Mouse (Mus musculus) limb, embryonic 14.5 days (tissue): ENCODE data around the gene Chpf. TPM values are rescaled to one million over a fixed set of nuclear protein-coding genes. Genes with fewer than 3 reads are reported as not detected.

Experiments used
- ATAC-seq: fragments of 200-750 bp; cut with Nextera tagmentation; 2 replicates; pipeline ENCODE4 v1.8.0; 2017; ENCODE audit warnings: low read depth, moderate number of reproducible peaks, moderate TSS enrichment; ENCODE audit not compliant: low FRiP score
- DNase-seq: peaks from one replicate; pipeline ENCODE4 v3.0.0-alpha.2; 2015; ENCODE audit warnings: low spot score
- H3K27ac ChIP-seq: fragments of 300-500 bp; sonication (generic); replicated peaks from 2 replicates; pipeline ENCODE4 v1.5.1; 2014; ENCODE audit warnings: low read depth, mild to moderate bottlenecking, low read length, moderate library complexity, mixed read lengths
- H3K27me3 ChIP-seq: fragments of 300-500 bp; sonication (generic); 2 replicates; pipeline ENCODE4 v1.6.1; 2014; ENCODE audit warnings: low read length, mixed read lengths; ENCODE audit not compliant: control insufficient read depth, insufficient read depth
- H3K36me3 ChIP-seq: fragments of 300-500 bp; sonication (generic); 2 replicates; pipeline ENCODE4 v1.6.1; 2014; ENCODE audit warnings: mild to moderate bottlenecking, low read length, moderate library complexity, mixed read lengths; ENCODE audit not compliant: control insufficient read depth, insufficient read depth
- H3K4me1 ChIP-seq: fragments of 300-500 bp; sonication (generic); 2 replicates; pipeline ENCODE4 v1.6.1; 2014; ENCODE audit warnings: antibody characterized with exemption, low read length, mixed read lengths; ENCODE audit not compliant: control insufficient read depth, insufficient read depth
- H3K4me2 ChIP-seq: fragments of 300-500 bp; sonication (generic); replicated peaks from 2 replicates; pipeline ENCODE4 v1.6.1; 2014; ENCODE audit warnings: low read depth, mild to moderate bottlenecking, low read length, moderate library complexity; ENCODE audit not compliant: severe bottlenecking
- H3K4me3 ChIP-seq: fragments of 300-500 bp; sonication (generic); replicated peaks from 2 replicates; pipeline ENCODE4 v1.5.1; 2014; ENCODE audit warnings: low read length
- H3K9ac ChIP-seq: fragments of 300-500 bp; sonication (generic); 2 replicates; pipeline ENCODE4 v1.6.1; 2014; ENCODE audit warnings: mild to moderate bottlenecking, low read depth, low read length, moderate library complexity; ENCODE audit not compliant: severe bottlenecking
- H3K9me3 ChIP-seq: fragments of 300-500 bp; sonication (generic); 2 replicates; pipeline ENCODE4 v1.6.1; 2016; ENCODE audit warnings: low read length; ENCODE audit not compliant: control insufficient read depth
- POLR2A ChIP-seq: fragments of 200-500 bp; IDR thresholded peaks from 2 replicates; pipeline ENCODE4 v1.8.0; 2012; ENCODE audit warnings: inconsistent platforms, mild to moderate bottlenecking, moderate library complexity, borderline replicate concordance; ENCODE audit not compliant: insufficient read depth, insufficient read length; ENCODE audit errors: extremely low read depth
- WGBS: fragments of 180-500 bp; shearing (Covaris S2); extraction: QIAGEN DNeasy Blood & Tissue Kit; methylation state at CpG from one replicate; pipeline ENCODE4 v1.1.7; 2014; 5-methylcytosine and 5-hydroxymethylcytosine counted together
- polyA plus RNA-seq, 2 experiments: library from polyadenylated mRNA; depleted of rRNA in 1 of 2; stranded (reverse) in 1 of 2; unstranded in 1 of 2; fragments of >200 nt; fragmentation: Nextera tagmentation in 1 of 2; extraction: Ambion mirVana in 1 of 2; gene quantifications; 2 replicates each; pipeline versions ENCODE4 v1.2.1 to v1.2.3; 2012 to 2014

Gene Chpf
- polyA plus RNA-seq, 2 experiments = 65.0 to 104 TPM

- TF ChIP-seq POLR2A = no peak
- WGBS = 12% methylated on average over 16 of the region's 20 CpGs
- H3K9me3 ChIP-seq = no peaks in the 10 kb centered on the region
- H3K4me2 ChIP-seq = no peak overlapping the region
- peaks cover 69% of the 10 kb centered on the region for H3K27me3 ChIP-seq
- peaks cover 13% of the 10 kb centered on the region for H3K36me3 ChIP-seq
- H3K4me1 ChIP-seq = peaks cover 48% of the 10 kb centered on the region
- no peak overlapping the region for H3K4me3 ChIP-seq
- no peak overlapping the region for H3K9ac ChIP-seq
- H3K27ac ChIP-seq = no peak overlapping the region
- DNase-seq = no peak
- no peak for ATAC-seq
Observed at GRCm38 (mm10) chr1:75446656-75447055, 32.5 kb downstream of the Chpf start.

GRCm38 (mm10) chr1:75445751-75446611 is 33.1 kb downstream of the Chpf start:
- no peak for TF ChIP-seq POLR2A
- 0 out of 2 replicates have a peak overlapping the region, but pooled peaks have one; percentile 16 for H3K9ac ChIP-seq
- peaks cover 48% of the 10 kb centered on the region for H3K4me1 ChIP-seq
- 1% methylated on average over 22 of the region's 22 CpGs for WGBS
- H3K27ac ChIP-seq = no peak overlapping the region
- H3K9me3 ChIP-seq = no peaks in the 10 kb centered on the region
- 0 out of 2 replicates have a peak overlapping the region, but pooled peaks have one; percentile 10 for H3K4me3 ChIP-seq
- ATAC-seq = peak; percentile 37; the same call in 1 of the 2 replicates
- H3K4me2 ChIP-seq = peak overlapping the region; percentile 23; the same call in 1 of the 2 replicates
- H3K36me3 ChIP-seq = peaks cover 16% of the 10 kb centered on the region
- H3K27me3 ChIP-seq = peaks cover 62% of the 10 kb centered on the region
- DNase-seq = peak; percentile 63

GRCm38 (mm10) chr1:75445141-75445701 is 33.9 kb downstream of the Chpf start:
- Histone ChIP-seq H3K9me3 (no peaks in the 10 kb centered on the region), H3K4me2 (no peak overlapping the region), H3K36me3 (peaks cover 20% of the 10 kb centered on the region), H3K27me3 (peaks cover 56% of the 10 kb centered on the region), H3K4me1 (peaks cover 41% of the 10 kb centered on the region), H3K9ac (no peak overlapping the region), H3K27ac (no peak overlapping the region), H3K4me3 (no peak overlapping the region)
- no peak for TF ChIP-seq POLR2A
- 4% methylated on average over 9 of the region's 9 CpGs for WGBS
- ATAC-seq (no peak; the same call in 1 of the 2 replicates), DNase-seq (no peak)

GRCm38 (mm10) chr1:75444208-75444607 is 34.9 kb downstream of the Chpf start:
- 39% methylated on average over 3 of the region's 3 CpGs for WGBS
- no peak for ATAC-seq
- peaks cover 34% of the 10 kb centered on the region for H3K4me1 ChIP-seq

GRCm38 (mm10) chr1:75443247-75444024 is 35.7 kb downstream of the Chpf start:
- peaks cover 20% of the 10 kb centered on the region for H3K36me3 ChIP-seq
- H3K4me2 ChIP-seq = no peak overlapping the region
- H3K9me3 ChIP-seq = no peaks in the 10 kb centered on the region
- DNase-seq (no peak), ATAC-seq (no peak)
- H3K27me3 ChIP-seq = peaks cover 38% of the 10 kb centered on the region
- H3K4me1 ChIP-seq = peaks cover 28% of the 10 kb centered on the region
- 29% methylated on average over 12 of the region's 13 CpGs for WGBS
- no peak overlapping the region for H3K9ac ChIP-seq
- H3K4me3 ChIP-seq = no peak overlapping the region
- H3K27ac ChIP-seq = no peak overlapping the region
- TF ChIP-seq POLR2A = no peak

More at GRCm38 (mm10) chr1:75444208-75444607, 34.9 kb downstream of the Chpf start:
- DNase-seq = no peak
- Histone ChIP-seq H3K4me3 (no peak overlapping the region), H3K9ac (no peak overlapping the region), H3K36me3 (peaks cover 20% of the 10 kb centered on the region), H3K9me3 (no peaks in the 10 kb centered on the region), H3K4me2 (no peak overlapping the region), H3K27me3 (peaks cover 46% of the 10 kb centered on the region), H3K27ac (no peak overlapping the region)
- TF ChIP-seq POLR2A = no peak
